ENCODE assay signal across 27 mouse cellular contexts in the genomic region with DNA sequence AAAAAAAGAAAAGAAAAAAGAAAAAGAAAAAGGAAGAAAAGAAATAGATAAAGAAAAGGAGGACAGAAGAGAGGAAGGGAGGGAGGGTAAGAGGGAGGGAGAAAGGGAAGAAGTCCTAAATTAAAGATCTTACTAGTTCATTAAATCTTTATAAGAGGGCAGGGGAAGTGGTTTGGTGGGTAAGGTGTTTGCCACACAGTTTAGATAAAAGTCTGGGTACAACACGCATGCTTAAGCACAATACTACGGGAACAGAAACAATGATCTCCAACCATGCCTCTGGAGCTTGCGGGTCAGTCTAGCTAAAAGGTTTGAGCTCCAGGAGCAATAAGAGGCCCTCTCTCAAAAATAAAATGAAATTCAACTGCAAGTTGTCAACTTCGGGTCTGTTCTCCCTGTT.
"Had no signal": no experiment of that assay in that cellular context is flagged by ENCODE, and none has a peak within 500 bp of the region (broad histone marks: within the 10 kb centered on the region; RNA-seq: fewer than 3 reads in every experiment).

No protein-coding gene starts in this region.

- H3K9me3 ChIP-seq: limb, embryonic 10.5 days; limb, embryonic 12.5 days; limb, embryonic 13.5 days; limb, embryonic 15.5 days; liver, embryonic 12.5 days; liver, embryonic 13.5 days; liver, embryonic 15.5 days; lung, embryonic 15.5 days; megakaryocyte, embryonic 14.5 days; midbrain, embryonic 10.5 days; midbrain, embryonic 12.5 days; midbrain, embryonic 13.5 days; midbrain, embryonic 15.5 days had no signal

- H3K36me3 ChIP-seq: limb, embryonic 10.5 days; limb, embryonic 12.5 days; limb, embryonic 13.5 days; limb, embryonic 15.5 days; liver, embryonic 12.5 days; liver, embryonic 13.5 days; liver, embryonic 15.5 days; lung, embryonic 15.5 days; midbrain, embryonic 10.5 days; midbrain, embryonic 12.5 days; midbrain, embryonic 13.5 days; midbrain, embryonic 15.5 days had no signal

- H3K4me1 ChIP-seq: limb, embryonic 10.5 days; limb, embryonic 12.5 days; limb, embryonic 13.5 days; limb, embryonic 15.5 days; liver, embryonic 12.5 days; liver, embryonic 13.5 days; liver, embryonic 15.5 days; lung, embryonic 15.5 days; megakaryocyte, embryonic 14.5 days; midbrain, embryonic 10.5 days; midbrain, embryonic 12.5 days; midbrain, embryonic 13.5 days; midbrain, embryonic 15.5 days had no signal

- H3K27me3 ChIP-seq: limb, embryonic 12.5 days; limb, embryonic 13.5 days; limb, embryonic 15.5 days; liver, embryonic 12.5 days; liver, embryonic 13.5 days; liver, embryonic 15.5 days; lung, embryonic 15.5 days; megakaryocyte, embryonic 14.5 days; midbrain, embryonic 12.5 days; midbrain, embryonic 13.5 days; midbrain, embryonic 15.5 days had no signal

- H3K9ac ChIP-seq: limb, embryonic 12.5 days; limb, embryonic 13.5 days; limb, embryonic 15.5 days; liver, embryonic 12.5 days; liver, embryonic 13.5 days; liver, embryonic 14.5 days; liver, embryonic 15.5 days; liver, postnatal 0 days; lung, embryonic 14.5 days; lung, embryonic 15.5 days; midbrain, embryonic 12.5 days; midbrain, embryonic 13.5 days; midbrain, embryonic 15.5 days had no signal

- H3K27ac ChIP-seq: limb, embryonic 10.5 days; limb, embryonic 12.5 days; limb, embryonic 13.5 days; limb, embryonic 15.5 days; liver, embryonic 12.5 days; liver, embryonic 13.5 days; liver, embryonic 14.5 days; liver, embryonic 15.5 days; lung, embryonic 15.5 days; macrophage; midbrain, embryonic 10.5 days; midbrain, embryonic 12.5 days; midbrain, embryonic 13.5 days; midbrain, embryonic 15.5 days had no signal

- DNase-seq: left cerebral cortex, postnatal 4 days; liver; liver, embryonic 13.5 days; liver, postnatal 0 days; lung, adult 18-20 months; lung, adult 2 months; lung, embryonic 14.5 days; lung, postnatal 10 days; lung, postnatal 14 days; lung, postnatal 36 days; lung, postnatal 4 days; midbrain, embryonic 14.5 days had no signal

- H3K4me3 ChIP-seq: limb, embryonic 10.5 days; limb, embryonic 12.5 days; limb, embryonic 13.5 days; limb, embryonic 15.5 days; liver, embryonic 12.5 days; liver, embryonic 13.5 days; liver, embryonic 15.5 days; lung, embryonic 15.5 days; megakaryocyte, embryonic 14.5 days; midbrain, embryonic 10.5 days; midbrain, embryonic 12.5 days; midbrain, embryonic 13.5 days; midbrain, embryonic 15.5 days; myocyte had no signal
